Mouse (Mus musculus): ENCODE measurements around the gene Cops4. TPM values are rescaled to one million over a fixed set of nuclear protein-coding genes. Genes with fewer than 3 reads are reported as not detected.

Cops4 gene
- total RNA-seq, 2 experiments from 2014 or later, result 73.3 to 73.8 TPM

Small RNA genes lying within 50 kb of the gene (microRNA-seq; reads per million reads assigned to microRNA genes)
- 0 reads per million in 2 experiments for gene Gm23222

Other genes starting within 250 kb of the Cops4 start
- gene Sec31a, start 102.1 kb upstream of the Cops4 start, total RNA-seq (2021), result 100 to 1,000 TPM; 108 to 112 TPM
- gene Lin54, start 17.7 kb upstream of the Cops4 start, total RNA-seq (2021), result 10 to 100 TPM; 15.5 to 17.3 TPM
- gene Plac8, start 53.9 kb downstream of the Cops4 start, total RNA-seq (2021), result not detected
- gene Coq2, start 156.8 kb downstream of the Cops4 start, total RNA-seq (2021), result 10 to 100 TPM; 63.3 to 64.4 TPM
- gene Hpse, start 201.4 kb downstream of the Cops4 start, total RNA-seq (2021), result 1 to 10 TPM; 2.7 to 2.8 TPM